Mouse (Mus musculus) hindbrain, postnatal 0 days (tissue): ENCODE results near the gene Psen1. TPM values are rescaled to one million over a fixed set of nuclear protein-coding genes. Genes with fewer than 3 reads are reported as not detected.

Experiments
- ATAC-seq: fragments of 200-750 bp; cut with Nextera tagmentation; 2 replicates; pipeline ENCODE4 v1.8.0; 2017; ENCODE audit warnings: mild to moderate bottlenecking, moderate TSS enrichment, moderate library complexity
- DNase-seq: peaks from one replicate; pipeline ENCODE4 v3.0.0-alpha.2; 2015; ENCODE audit warnings: low spot score
- H3K27ac ChIP-seq: fragments of 300-500 bp; sonication (generic); 2 replicates; pipeline ENCODE4 v1.5.1; 2014; ENCODE audit warnings: mild to moderate bottlenecking
- H3K27me3 ChIP-seq: fragments of 300-500 bp; sonication (generic); 2 replicates; pipeline ENCODE4 v1.6.1; 2014; ENCODE audit warnings: low read length, mixed read lengths; ENCODE audit not compliant: insufficient read depth
- H3K36me3 ChIP-seq: fragments of 300-500 bp; sonication (generic); 2 replicates; pipeline ENCODE4 v1.6.1; 2014; ENCODE audit warnings: low read length, mixed read lengths; ENCODE audit not compliant: insufficient read depth
- H3K4me1 ChIP-seq: fragments of 300-500 bp; sonication (generic); 2 replicates; pipeline ENCODE4 v1.6.1; 2014; ENCODE audit warnings: antibody characterized with exemption, low read length, mixed read lengths; ENCODE audit not compliant: insufficient read depth
- H3K4me2 ChIP-seq: fragments of 300-500 bp; sonication (generic); 2 replicates; pipeline ENCODE4 v1.6.1; 2014; ENCODE audit warnings: low read depth, mild to moderate bottlenecking, low read length, moderate library complexity, mixed read lengths
- H3K4me3 ChIP-seq: fragments of 300-500 bp; sonication (generic); 2 replicates; pipeline ENCODE4 v1.5.1; 2014; ENCODE audit warnings: low read length
- H3K9ac ChIP-seq: fragments of 300-500 bp; sonication (generic); replicated peaks from 2 replicates; pipeline ENCODE4 v1.6.1; 2014; ENCODE audit warnings: mild to moderate bottlenecking, low read length, moderate library complexity, mixed read lengths
- H3K9me3 ChIP-seq: fragments of 300-500 bp; sonication (generic); 2 replicates; pipeline ENCODE4 v1.6.1; 2016; ENCODE audit warnings: low read length, mixed read lengths
- CTCF ChIP-seq: IDR thresholded peaks from 2 replicates; pipeline ENCODE4 v1.5.1; 2016; ENCODE audit warnings: antibody characterized with exemption, control low read depth, low read depth
- WGBS: fragments of 180-500 bp; shearing (Covaris S2); extraction: QIAGEN DNeasy Blood & Tissue Kit; methylation state at CpG from one replicate; pipeline ENCODE4 v1.1.7; 2014; 5-methylcytosine and 5-hydroxymethylcytosine counted together
- polyA plus RNA-seq: library from polyadenylated mRNA; unstranded; fragments of >200 nt; fragmentation: Nextera tagmentation; extraction: Ambion mirVana; gene quantifications from 2 replicates; pipeline ENCODE4 v1.2.1, GENCODE M21; 2015
- total RNA-seq: library from RNA; depleted of rRNA; stranded (reverse); fragments of >200 nt; gene quantifications from 2 replicates; pipeline ENCODE4 v1.2.3, GENCODE M21; 2014

Psen1 gene
- total and polyA plus RNA-seq, 2 experiments from 2014 or later = 56.0 to 64.5 TPM

GRCm38 (mm10) chr12:83768235-83768899 is 80.4 kb downstream of the Psen1 start:
- no peak overlapping the region for H3K4me2 ChIP-seq

GRCm38 (mm10) chr12:83770418-83771256 is 82.7 kb downstream of the Psen1 start:
- peak; percentile 65 for ATAC-seq
- H3K9ac ChIP-seq = no peak overlapping the region
- 4% methylated on average over 25 of the region's 25 CpGs for WGBS

More at GRCm38 (mm10) chr12:83768235-83768899, 80.4 kb downstream of the Psen1 start:
- Histone ChIP-seq H3K27me3 (no peaks in the 10 kb centered on the region), H3K36me3 (no peaks in the 10 kb centered on the region), H3K27ac (no peak overlapping the region), H3K9ac (no peak overlapping the region), H3K9me3 (no peaks in the 10 kb centered on the region), H3K4me3 (no peak overlapping the region), H3K4me1 (peaks cover 7% of the 10 kb centered on the region; the same call in 1 of the 2 replicates)
- no peak for TF ChIP-seq CTCF
- ATAC-seq = no peak
- 83% methylated on average over 14 of the region's 14 CpGs for WGBS
- DNase-seq = no peak

DNA sequence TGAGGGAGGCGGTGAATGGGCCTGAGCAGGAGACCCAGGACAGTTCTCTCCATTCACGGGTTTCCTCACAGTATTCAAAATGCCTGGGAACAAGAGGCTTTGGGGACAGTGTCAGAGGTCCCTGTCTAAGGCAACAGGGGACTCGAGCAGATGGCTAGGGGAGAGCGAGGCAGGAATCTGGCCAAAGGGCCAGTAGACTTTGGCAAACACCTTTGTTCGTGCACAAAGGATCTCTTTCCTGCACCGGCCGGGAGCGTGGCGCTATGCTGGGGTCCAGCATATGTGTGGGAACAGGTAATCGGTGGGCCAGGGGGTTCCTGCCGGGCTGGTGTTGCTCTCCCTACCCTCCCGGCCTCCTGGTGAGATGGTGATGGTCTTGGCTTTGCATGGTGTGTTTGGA is 87.7 kb downstream of the Psen1 start:
- no peaks in the 10 kb centered on the region for H3K9me3 ChIP-seq
- no peaks in the 10 kb centered on the region for H3K36me3 ChIP-seq
- no peak for ATAC-seq
- H3K4me3 ChIP-seq = no peak overlapping the region
- no peaks in the 10 kb centered on the region for H3K27me3 ChIP-seq
- H3K4me1 ChIP-seq = no peaks in the 10 kb centered on the region
- no peak for TF ChIP-seq CTCF
- H3K4me2 ChIP-seq = no peak overlapping the region
- no peak for DNase-seq
- H3K9ac ChIP-seq = no peak overlapping the region
- no peak overlapping the region for H3K27ac ChIP-seq
- 52% methylated on average over 12 of the region's 12 CpGs for WGBS

More at GRCm38 (mm10) chr12:83770418-83771256, 82.7 kb downstream of the Psen1 start:
- Histone ChIP-seq H3K4me2 (peak overlapping the region; percentile 48), H3K4me1 (no peaks in the 10 kb centered on the region; the same call in 1 of the 2 replicates), H3K27me3 (no peaks in the 10 kb centered on the region), H3K4me3 (no peak overlapping the region), H3K27ac (peak overlapping the region; percentile 4; the same call in 1 of the 2 replicates), H3K9me3 (no peaks in the 10 kb centered on the region), H3K36me3 (no peaks in the 10 kb centered on the region)
- peak; percentile 79 for TF ChIP-seq CTCF
- peak; percentile 85 for DNase-seq

GRCm38 (mm10) chr12:83776766-83777165 is 88.8 kb downstream of the Psen1 start:
- H3K27me3 ChIP-seq = no peaks in the 10 kb centered on the region
- H3K4me3 ChIP-seq = no peak overlapping the region
- no peaks in the 10 kb centered on the region for H3K4me1 ChIP-seq
- TF ChIP-seq CTCF = no peak
- ATAC-seq (no peak), DNase-seq (no peak)
- H3K9me3 ChIP-seq = no peaks in the 10 kb centered on the region
- WGBS = 79% methylated on average over 7 of the region's 7 CpGs
- H3K4me2 ChIP-seq = no peak overlapping the region
- no peak overlapping the region for H3K27ac ChIP-seq
- H3K9ac ChIP-seq = no peak overlapping the region
- no peaks in the 10 kb centered on the region for H3K36me3 ChIP-seq

GRCm38 (mm10) chr12:83780181-83780580 is 92.2 kb downstream of the Psen1 start:
- H3K27me3 ChIP-seq = no peaks in the 10 kb centered on the region
- WGBS = 79% methylated on average over 3 of the region's 3 CpGs
- H3K36me3 ChIP-seq = no peaks in the 10 kb centered on the region
- H3K9me3 ChIP-seq = no peaks in the 10 kb centered on the region
- H3K9ac ChIP-seq = no peak overlapping the region
- no peaks in the 10 kb centered on the region for H3K4me1 ChIP-seq
- no peak overlapping the region for H3K27ac ChIP-seq
- no peak for DNase-seq
- ATAC-seq = no peak
- no peak overlapping the region for H3K4me2 ChIP-seq
- H3K4me3 ChIP-seq = no peak overlapping the region
- TF ChIP-seq CTCF = no peak

- Histone ChIP-seq H3K4me1 (no peaks in the 10 kb centered on the region), H3K9ac (no peak overlapping the region), H3K36me3 (no peaks in the 10 kb centered on the region), H3K9me3 (no peaks in the 10 kb centered on the region), H3K4me2 (no peak overlapping the region), H3K4me3 (no peak overlapping the region), H3K27me3 (no peaks in the 10 kb centered on the region), H3K27ac (peak overlapping the region; percentile 56; the same call in 1 of the 2 replicates)
- ATAC-seq = peak; percentile 71
- TF ChIP-seq CTCF = no peak
- 58% methylated on average over 7 of the region's 7 CpGs for WGBS
- peak; percentile 64 for DNase-seq
These were observed 93.3 kb downstream of the Psen1 start for GRCm38 (mm10) chr12:83781204-83781603.
